ENCODE assay signal across 8 mouse cellular contexts in genomic region chr17:35870884-35871696, GRCm38 (mm10). TPM values are rescaled to one million over a fixed set of nuclear protein-coding genes. Genes with fewer than 3 reads are reported as not detected.
A peak's percentile ranks its signal among the peaks of the same experiment; 100 is the strongest.
DNase-seq lines count a peak whose midpoint lies in the region; ATAC-seq and TF ChIP-seq lines count a peak whose summit lies in the region.

No protein-coding gene starts in this region.

- H3K4me3 ChIP-seq in kidney, postnatal 0 days (replicated peaks; ENCODE audit: low read depth, low read length): peak overlapping the region; percentile 61; the same call in 1 of the 2 replicates
- peak overlapping the region; percentile 69 for H3K4me3 ChIP-seq in heart, embryonic 16.5 days (ENCODE audit: low read length)
- peak overlapping the region; percentile 57 for H3K4me3 ChIP-seq in liver, embryonic 13.5 days (replicated peaks)
- H3K4me3 ChIP-seq in olfactory bulb, adult 2 months (ENCODE audit: insufficient read depth, low read depth, low read length): no peak overlapping the region

- H3K27ac ChIP-seq in kidney, postnatal 0 days: peak overlapping the region; percentile 96
- peak overlapping the region; percentile 96 for H3K27ac ChIP-seq in heart, embryonic 16.5 days (ENCODE audit: low read length)
- H3K27ac ChIP-seq in liver, embryonic 13.5 days: peak overlapping the region; percentile 87
- peak overlapping the region; percentile 79; the same call in 1 of the 2 replicates for H3K27ac ChIP-seq in olfactory bulb, adult 2 months (ENCODE audit: insufficient read depth, low read depth, low read length)

- TF ChIP-seq POLR2A in olfactory bulb, adult 2 months (IDR thresholded peaks at IDR 0.05; ENCODE audit: insufficient read depth, low read depth, low read length): no peak

- 73% methylated on average over 8 of the region's 8 CpGs for WGBS in kidney, postnatal 0 days
- WGBS in heart, embryonic 16.5 days: 40% methylated on average over 8 of the region's 8 CpGs
- 33% methylated on average over 8 of the region's 8 CpGs for WGBS in liver, embryonic 13.5 days (ENCODE audit: insufficient replicate concordance)
- WGBS in olfactory bulb, adult 2 months: 56% methylated on average over 8 of the region's 8 CpGs

- H3K36me3 ChIP-seq in kidney, postnatal 0 days (ENCODE audit: insufficient read depth, low read length): 0 out of 2 replicates have a peak, but pooled peaks cover 4% of the 10 kb centered on the region
- H3K36me3 ChIP-seq in heart, embryonic 16.5 days (ENCODE audit: control insufficient read depth, insufficient read depth): peaks cover 11% of the 10 kb centered on the region
- peaks cover 15% of the 10 kb centered on the region for H3K36me3 ChIP-seq in liver, embryonic 13.5 days

- TF ChIP-seq CTCF in kidney, postnatal 0 days (IDR thresholded peaks at IDR 0.05; ENCODE audit: low read depth): peak; percentile 64
- TF ChIP-seq CTCF in olfactory bulb, adult 2 months (IDR thresholded peaks at IDR 0.05; ENCODE audit: insufficient read depth, low read depth, low read length): no peak

- H3K27me3 ChIP-seq in kidney, postnatal 0 days (ENCODE audit: insufficient read depth, low read length): no peaks in the 10 kb centered on the region
- no peaks in the 10 kb centered on the region for H3K27me3 ChIP-seq in heart, embryonic 16.5 days (ENCODE audit: control insufficient read depth, insufficient read depth, low read length)
- peaks cover 45% of the 10 kb centered on the region for H3K27me3 ChIP-seq in liver, embryonic 13.5 days

- no peak for DNase-seq in kidney, postnatal 0 days (ENCODE audit: low spot score)
- DNase-seq in kidney, adult 9 months: no peak
- DNase-seq in ZHBTc4 (ENCODE audit: low read depth, low spot score): peak; percentile 82
- no peak for DNase-seq in liver, embryonic 13.5 days
- no peak for DNase-seq in left cerebral cortex, adult 11 months (ENCODE audit: low spot score)
- DNase-seq in gastrocnemius, postnatal 4 days (ENCODE audit: low spot score in 2 of 2): no peak

- peak overlapping the region; percentile 94 for H3K4me2 ChIP-seq in kidney, postnatal 0 days (ENCODE audit: low read length)
- H3K4me2 ChIP-seq in heart, embryonic 16.5 days (ENCODE audit: low read depth, low read length): peak overlapping the region; percentile 83
- peak overlapping the region; percentile 86 for H3K4me2 ChIP-seq in liver, embryonic 13.5 days

- ATAC-seq in kidney, postnatal 0 days (replicated peaks; ENCODE audit: low FRiP score, low read depth): no peak
- no peak for ATAC-seq in heart, embryonic 16.5 days (replicated peaks; ENCODE audit: extremely low read depth, insufficient read depth, low FRiP score)
- ATAC-seq in liver, embryonic 13.5 days (ENCODE audit: low read depth): no peak

- H3K9ac ChIP-seq in kidney, postnatal 0 days (ENCODE audit: low read depth, low read length): 0 out of 2 replicates have a peak overlapping the region, but pooled peaks have one; percentile 78
- H3K9ac ChIP-seq in heart, embryonic 16.5 days (ENCODE audit: low read length): no peak overlapping the region; the same call in 1 of the 2 replicates
- no peak overlapping the region for H3K9ac ChIP-seq in liver, embryonic 13.5 days

- peaks cover 22% of the 10 kb centered on the region for H3K4me1 ChIP-seq in kidney, postnatal 0 days (replicated peaks; ENCODE audit: insufficient read depth, low read length)
- H3K4me1 ChIP-seq in heart, embryonic 16.5 days (ENCODE audit: control insufficient read depth, insufficient read depth, low read length): peaks cover 45% of the 10 kb centered on the region
- H3K4me1 ChIP-seq in liver, embryonic 13.5 days (replicated peaks): peaks cover 73% of the 10 kb centered on the region
- H3K4me1 ChIP-seq in olfactory bulb, adult 2 months (ENCODE audit: control insufficient read depth, insufficient read depth, low read length): peaks cover 44% of the 10 kb centered on the region

- H3K9me3 ChIP-seq in kidney, postnatal 0 days (replicated peaks; ENCODE audit: low read length): no peaks in the 10 kb centered on the region
- peaks cover 3% of the 10 kb centered on the region; the same call in 1 of the 2 replicates for H3K9me3 ChIP-seq in heart, embryonic 16.5 days (replicated peaks; ENCODE audit: control insufficient read depth, low read length)
- H3K9me3 ChIP-seq in liver, embryonic 13.5 days (replicated peaks): 0 out of 2 replicates have a peak, but pooled peaks cover 3% of the 10 kb centered on the region

RNA-seq across cellular contexts. Expression of gene Ppp1r18, which starts 5.7 kb away (rescaled TPM):
- polyA plus RNA-seq in kidney, postnatal 0 days (2015; fragmentation: Nextera tagmentation; extraction: Ambion mirVana): 16.2 and 17.2 TPM in 2 replicates
- 19.6 and 20.1 TPM in 2 replicates for polyA plus RNA-seq in heart, embryonic 16.5 days (2015; fragmentation: Nextera tagmentation; extraction: Ambion mirVana)
- 8.0 and 11.8 TPM in 2 replicates for polyA plus RNA-seq in liver, embryonic 13.5 days (2015; fragmentation: Nextera tagmentation; extraction: Ambion mirVana)
- not detected in 2 replicates for polyA plus RNA-seq in olfactory bulb, adult 2 months (2012; ENCODE audit: insufficient read depth, insufficient read length, low replicate concordance, missing spikeins)
- 10 to 100 TPM; 30.2 to 32.7 TPM for total RNA-seq in gastrocnemius, postnatal 4 days (2021)

RNA-seq across cellular contexts. Expression of gene Dhx16, which starts 8.5 kb away (rescaled TPM):
- polyA plus RNA-seq in kidney, postnatal 0 days (2015; fragmentation: Nextera tagmentation; extraction: Ambion mirVana): 29.2 and 33.3 TPM in 2 replicates
- polyA plus RNA-seq in heart, embryonic 16.5 days (2015; fragmentation: Nextera tagmentation; extraction: Ambion mirVana): 27.4 and 29.2 TPM in 2 replicates
- 35.2 and 40.3 TPM in 2 replicates for polyA plus RNA-seq in liver, embryonic 13.5 days (2015; fragmentation: Nextera tagmentation; extraction: Ambion mirVana)
- polyA plus RNA-seq in olfactory bulb, adult 2 months (2012; ENCODE audit: insufficient read depth, insufficient read length, low replicate concordance, missing spikeins): not detected in 2 replicates
- 10 to 100 TPM; 22.1 to 25.1 TPM for total RNA-seq in gastrocnemius, postnatal 4 days (2021)

RNA-seq across cellular contexts. Expression of gene Nrm, which starts 10.0 kb away (rescaled TPM):
- 36.9 and 44.6 TPM in 2 replicates for polyA plus RNA-seq in kidney, postnatal 0 days (2015; fragmentation: Nextera tagmentation; extraction: Ambion mirVana)
- polyA plus RNA-seq in heart, embryonic 16.5 days (2015; fragmentation: Nextera tagmentation; extraction: Ambion mirVana): 45.9 and 46.9 TPM in 2 replicates
- polyA plus RNA-seq in liver, embryonic 13.5 days (2015; fragmentation: Nextera tagmentation; extraction: Ambion mirVana): 23.0 and 25.4 TPM in 2 replicates
- polyA plus RNA-seq in olfactory bulb, adult 2 months (2012; ENCODE audit: insufficient read depth, insufficient read length, low replicate concordance, missing spikeins): not detected in 2 replicates
- 10 to 100 TPM; 20.8 to 26.4 TPM for total RNA-seq in gastrocnemius, postnatal 4 days (2021)

RNA-seq across cellular contexts. Expression of gene 2310061I04Rik, which starts 26.1 kb away (rescaled TPM):
- polyA plus RNA-seq in kidney, postnatal 0 days (2015; fragmentation: Nextera tagmentation; extraction: Ambion mirVana): 36.6 and 39.1 TPM in 2 replicates
- 33.7 and 34.6 TPM in 2 replicates for polyA plus RNA-seq in heart, embryonic 16.5 days (2015; fragmentation: Nextera tagmentation; extraction: Ambion mirVana)
- polyA plus RNA-seq in liver, embryonic 13.5 days (2015; fragmentation: Nextera tagmentation; extraction: Ambion mirVana): 14.3 and 15.1 TPM in 2 replicates
- polyA plus RNA-seq in olfactory bulb, adult 2 months (2012; ENCODE audit: insufficient read depth, insufficient read length, low replicate concordance, missing spikeins): not detected in 2 replicates
- 10 to 100 TPM; 44.4 to 49.0 TPM for total RNA-seq in gastrocnemius, postnatal 4 days (2021)

RNA-seq across cellular contexts. Expression of gene Mdc1, which starts 29.8 kb away (rescaled TPM):
- 5.4 and 5.6 TPM in 2 replicates for polyA plus RNA-seq in kidney, postnatal 0 days (2015; fragmentation: Nextera tagmentation; extraction: Ambion mirVana)
- 14.7 and 15.0 TPM in 2 replicates for polyA plus RNA-seq in heart, embryonic 16.5 days (2015; fragmentation: Nextera tagmentation; extraction: Ambion mirVana)
- polyA plus RNA-seq in liver, embryonic 13.5 days (2015; fragmentation: Nextera tagmentation; extraction: Ambion mirVana): 8.0 and 8.8 TPM in 2 replicates
- polyA plus RNA-seq in olfactory bulb, adult 2 months (2012; ENCODE audit: insufficient read depth, insufficient read length, low replicate concordance, missing spikeins): 41.3 TPM in 1 of 2 replicates, not detected in the other
- total RNA-seq in gastrocnemius, postnatal 4 days (2021): 10 to 100 TPM; 22.9 to 25.2 TPM

Comparison
In these comparisons a context has a peak if more than half of its experiments do, and no peak if none do; other contexts are left out.
1. RNA of gene Dhx16, which starts 8.5 kb away (polyA plus RNA-seq): 35.2 to 40.3 TPM in liver, embryonic 13.5 days, 29.2 to 33.3 TPM in kidney, postnatal 0 days and 27.4 to 29.2 TPM in heart, embryonic 16.5 days; not detected in olfactory bulb, adult 2 months; every median in the first group is over 10 times any median in the second.
2. Peak in every context shown above with its lines, with median percentiles within 50 percentile points of each other: H3K27ac ChIP-seq and H3K4me2 ChIP-seq.